Mouse (Mus musculus) heart, embryonic 14.5 days (tissue): ENCODE measurements around the gene Ston2. TPM values are rescaled to one million over a fixed set of nuclear protein-coding genes. Genes with fewer than 3 reads are reported as not detected.

ENCODE experiments used
- ATAC-seq: fragments of 200-750 bp; cut with Nextera tagmentation; 2 replicates; pipeline ENCODE4 v1.8.0; 2017; ENCODE audit warnings: low read depth, moderate TSS enrichment; ENCODE audit not compliant: insufficient number of reproducible peaks, insufficient read depth, low FRiP score
- H3K27ac ChIP-seq, 2 experiments: fragments of 200-500 bp in 1 of 2; fragments of 300-500 bp in 1 of 2; sonication (generic) in 1 of 2; replicated peaks in 1 of 2; 2 replicates each; pipeline ENCODE4 v1.5.1; 2012 to 2014; ENCODE audit warnings: low read depth in 2 of 2, low read length in 2 of 2, control low read depth in 1 of 2, mild to moderate bottlenecking in 1 of 2, mixed read lengths in 1 of 2; ENCODE audit not compliant: control insufficient read depth in 1 of 2, insufficient read depth in 1 of 2
- H3K27me3 ChIP-seq: fragments of 300-500 bp; sonication (generic); 2 replicates; pipeline ENCODE4 v1.6.1; 2014; ENCODE audit warnings: mild to moderate bottlenecking, low read length, control low read depth; ENCODE audit not compliant: control insufficient read depth, insufficient read depth
- H3K36me3 ChIP-seq: fragments of 300-500 bp; sonication (generic); 2 replicates; pipeline ENCODE4 v1.6.1; 2014; ENCODE audit warnings: mild to moderate bottlenecking, control low read depth, low read length, mixed read lengths; ENCODE audit not compliant: control insufficient read depth, insufficient read depth
- H3K4me1 ChIP-seq, 2 experiments: fragments of 200-500 bp in 1 of 2; fragments of 300-500 bp in 1 of 2; sonication (generic) in 1 of 2; 2 replicates each; pipeline ENCODE4 v1.6.1; 2012 to 2014; ENCODE audit warnings: low read length in 2 of 2, control low read depth in 1 of 2, mixed read lengths in 1 of 2; ENCODE audit not compliant: control insufficient read depth in 2 of 2, insufficient read depth in 2 of 2
- H3K4me2 ChIP-seq: fragments of 300-500 bp; sonication (generic); 2 replicates; pipeline ENCODE4 v1.6.1; 2014; ENCODE audit warnings: mild to moderate bottlenecking, low read length
- H3K4me3 ChIP-seq, 2 experiments: fragments of 200-500 bp in 1 of 2; fragments of 300-500 bp in 1 of 2; sonication (generic) in 1 of 2; 2 replicates each; pipeline ENCODE4 v1.5.1; 2012 to 2014; ENCODE audit warnings: low read length in 2 of 2, mild to moderate bottlenecking in 2 of 2, control low read depth in 1 of 2, low read depth in 1 of 2, moderate library complexity in 1 of 2; ENCODE audit not compliant: control insufficient read depth in 1 of 2, insufficient read depth in 1 of 2
- H3K9ac ChIP-seq: fragments of 300-500 bp; sonication (generic); 2 replicates; pipeline ENCODE4 v1.6.1; 2014; ENCODE audit warnings: mild to moderate bottlenecking, low read length
- H3K9me3 ChIP-seq: fragments of 300-500 bp; sonication (generic); 2 replicates; pipeline ENCODE4 v1.6.1; 2016; ENCODE audit warnings: low read length, control low read depth; ENCODE audit not compliant: control insufficient read depth
- WGBS: fragments of 180-500 bp; shearing (Covaris S2); extraction: QIAGEN DNeasy Blood & Tissue Kit; methylation state at CpG from one replicate; pipeline ENCODE4 v1.1.7; 2014; 5-methylcytosine and 5-hydroxymethylcytosine counted together
- polyA plus RNA-seq: library from polyadenylated mRNA; unstranded; fragments of >200 nt; fragmentation: Nextera tagmentation; extraction: Ambion mirVana; gene quantifications from 2 replicates; pipeline ENCODE4 v1.2.1, GENCODE M21; 2014

Ston2 gene
- polyA plus RNA-seq, 1 experiment from 2014 or later: 1.5 TPM

GRCm38 (mm10) chr12:91711655-91712054 is 76.5 kb downstream of the Ston2 start:
- no peaks in the 10 kb centered on the region for H3K27me3 ChIP-seq
- 83% methylated on average over 4 of the region's 4 CpGs for WGBS

GRCm38 (mm10) chr12:91710876-91711275 is 77.3 kb downstream of the Ston2 start:
- H3K4me1 ChIP-seq: peaks cover 15 to 16% of the 10 kb centered on the region in 2 experiments
- H3K9ac ChIP-seq: no peak overlapping the region
- ATAC-seq: no peak
- 53% methylated on average over 3 of the region's 3 CpGs for WGBS
- no peak overlapping the region for H3K27ac ChIP-seq
- H3K36me3 ChIP-seq: no peaks in the 10 kb centered on the region
- no peak overlapping the region for H3K4me2 ChIP-seq
- no peaks in the 10 kb centered on the region for H3K9me3 ChIP-seq
- H3K27me3 ChIP-seq: no peaks in the 10 kb centered on the region
- no peak overlapping the region for H3K4me3 ChIP-seq

More at GRCm38 (mm10) chr12:91711655-91712054, 76.5 kb downstream of the Ston2 start:
- H3K4me2 ChIP-seq: no peak overlapping the region
- H3K9ac ChIP-seq: no peak overlapping the region
- peaks cover 15 to 16% of the 10 kb centered on the region in 2 experiments for H3K4me1 ChIP-seq
- no peaks in the 10 kb centered on the region for H3K36me3 ChIP-seq
- no peaks in the 10 kb centered on the region for H3K9me3 ChIP-seq
- ATAC-seq: no peak
- H3K4me3 ChIP-seq: no peak overlapping the region
- no peak overlapping the region for H3K27ac ChIP-seq

DNA sequence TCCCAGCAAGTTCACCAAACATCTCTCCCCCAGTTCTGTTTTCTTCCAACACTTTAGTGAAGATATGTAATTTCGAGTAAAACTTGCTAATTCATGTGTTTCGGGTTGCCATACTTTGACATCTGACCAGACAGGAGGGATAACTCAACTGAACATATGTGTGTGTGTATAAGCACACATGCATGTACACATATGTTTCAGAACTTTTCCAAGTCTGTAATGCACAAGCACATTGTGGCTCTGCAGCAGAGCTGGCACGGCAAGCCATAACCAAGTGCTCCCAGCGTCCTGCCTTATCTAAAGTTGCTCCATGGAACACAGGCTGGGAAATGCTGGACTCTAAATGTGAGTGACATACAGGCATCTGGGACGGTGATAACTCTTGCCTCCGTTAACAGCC is 78.6 kb downstream of the Ston2 start:
- H3K9me3 ChIP-seq: no peaks in the 10 kb centered on the region
- no peak for ATAC-seq
- H3K4me2 ChIP-seq: no peak overlapping the region
- WGBS: 30% methylated on average over 6 of the region's 6 CpGs
- no peak overlapping the region; a peak in 1 of 4 replicates for H3K27ac ChIP-seq
- H3K36me3 ChIP-seq: no peaks in the 10 kb centered on the region
- peaks cover 15 to 16% of the 10 kb centered on the region in 2 experiments for H3K4me1 ChIP-seq
- no peak overlapping the region for H3K9ac ChIP-seq
- H3K27me3 ChIP-seq: no peaks in the 10 kb centered on the region
- H3K4me3 ChIP-seq: no peak overlapping the region

DNA sequence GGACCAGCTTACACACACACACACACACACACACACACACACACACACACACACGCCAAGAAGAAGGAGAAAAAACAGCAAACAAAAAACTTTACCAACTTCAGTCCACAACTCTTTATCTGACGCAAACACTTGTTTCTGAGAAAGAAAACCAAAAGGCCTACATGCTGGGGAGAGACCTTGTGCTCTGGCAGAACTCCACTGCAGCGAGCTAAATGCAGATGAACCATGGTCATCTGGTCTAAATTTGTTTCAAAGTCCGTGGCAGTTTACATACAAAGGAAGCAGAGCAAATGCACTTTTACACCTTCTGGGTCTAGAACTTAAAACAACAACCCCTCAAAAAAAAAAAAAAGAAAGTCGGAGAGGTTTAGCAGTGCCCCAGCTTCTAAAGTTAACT is 79.0 kb downstream of the Ston2 start:
- no peak overlapping the region; a peak in 1 of 4 replicates for H3K27ac ChIP-seq
- H3K36me3 ChIP-seq: no peaks in the 10 kb centered on the region
- 59% methylated on average over 5 of the region's 5 CpGs for WGBS
- H3K9me3 ChIP-seq: no peaks in the 10 kb centered on the region
- H3K4me1 ChIP-seq: peaks cover 15 to 16% of the 10 kb centered on the region in 2 experiments
- H3K4me2 ChIP-seq: no peak overlapping the region
- no peak for ATAC-seq
- H3K4me3 ChIP-seq: no peak overlapping the region
- no peaks in the 10 kb centered on the region for H3K27me3 ChIP-seq
- no peak overlapping the region for H3K9ac ChIP-seq

DNA sequence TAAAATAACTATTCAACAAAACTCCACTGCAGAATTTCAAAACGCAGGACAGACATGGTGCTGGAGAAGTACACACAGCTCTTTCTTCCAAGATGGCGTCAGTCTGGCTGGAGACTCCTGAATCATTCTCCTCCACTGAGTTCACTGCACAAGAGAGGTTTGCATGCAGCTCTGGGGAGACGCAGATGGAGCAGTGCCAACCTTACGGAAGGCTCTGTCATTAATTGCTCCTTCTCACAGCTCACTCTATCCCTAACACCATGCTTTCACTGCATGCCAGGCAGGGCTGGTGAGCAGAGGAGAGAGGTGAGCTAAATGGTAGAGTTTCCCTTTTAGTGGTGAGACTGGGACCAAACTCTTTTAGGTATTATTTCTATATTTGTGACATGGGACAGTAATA is 80.4 kb downstream of the Ston2 start:
- H3K9me3 ChIP-seq: no peaks in the 10 kb centered on the region
- H3K4me3 ChIP-seq: no peak overlapping the region
- no peak overlapping the region for H3K4me2 ChIP-seq
- no peak overlapping the region for H3K27ac ChIP-seq
- ATAC-seq: no peak
- peaks cover 18 to 23% of the 10 kb centered on the region in 2 experiments for H3K4me1 ChIP-seq
- no peak overlapping the region for H3K9ac ChIP-seq
- WGBS: 92% methylated on average over 4 of the region's 4 CpGs
- no peaks in the 10 kb centered on the region for H3K27me3 ChIP-seq
- no peaks in the 10 kb centered on the region for H3K36me3 ChIP-seq

DNA sequence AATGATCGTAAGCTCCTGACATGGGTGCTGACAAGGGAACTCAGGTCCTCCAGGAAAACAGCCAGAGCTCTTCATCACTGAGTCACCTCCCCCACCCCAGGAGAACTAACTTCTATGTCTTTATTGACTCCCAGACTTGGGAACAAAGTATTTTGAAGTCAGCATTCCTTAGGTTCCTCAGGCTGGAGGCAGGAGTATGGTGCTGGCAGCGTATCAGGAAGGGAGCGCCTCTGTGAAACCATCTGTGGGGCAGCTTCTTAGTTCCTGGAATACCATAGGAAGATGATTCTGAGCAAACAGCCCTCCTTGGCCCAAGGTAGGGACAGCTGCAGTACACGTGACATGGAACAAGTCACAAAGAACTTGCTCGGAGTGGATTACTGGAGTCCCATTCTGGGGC is 84.7 kb downstream of the Ston2 start:
- Histone ChIP-seq H3K36me3 (no peaks in the 10 kb centered on the region), H3K4me1 (peaks cover 11 to 13% of the 10 kb centered on the region in 2 experiments), H3K4me2 (no peak overlapping the region), H3K9me3 (no peaks in the 10 kb centered on the region), H3K4me3 (no peak overlapping the region), H3K9ac (no peak overlapping the region), H3K27ac (no peak overlapping the region), H3K27me3 (no peaks in the 10 kb centered on the region)
- no peak for ATAC-seq
- 41% methylated on average over 5 of the region's 5 CpGs for WGBS

DNA sequence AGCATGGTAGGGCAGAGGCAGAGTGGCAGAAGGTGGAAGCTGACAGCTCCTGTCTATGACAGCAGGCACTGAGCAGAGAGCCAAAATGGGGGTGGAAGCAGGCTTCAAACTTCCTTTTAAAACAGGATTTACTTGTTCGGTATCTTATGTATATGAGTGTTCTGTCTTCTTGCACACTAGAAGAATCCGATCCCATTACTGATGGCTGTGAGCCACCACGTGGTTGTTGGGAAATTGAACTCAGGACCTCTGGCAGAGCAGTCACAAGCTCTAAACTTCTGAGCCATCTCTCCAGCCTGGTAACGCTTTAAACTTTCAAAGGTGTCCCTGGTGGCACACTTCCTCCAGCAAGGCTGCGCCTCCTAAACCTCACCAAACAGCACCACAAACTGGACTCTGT is 85.4 kb downstream of the Ston2 start:
- Histone ChIP-seq H3K36me3 (no peaks in the 10 kb centered on the region), H3K27ac (no peak overlapping the region), H3K4me3 (no peak overlapping the region), H3K9me3 (no peaks in the 10 kb centered on the region), H3K4me2 (no peak overlapping the region), H3K4me1 (peaks cover 6 to 10% of the 10 kb centered on the region in 2 experiments; a peak in 3 of 4 replicates), H3K9ac (no peak overlapping the region), H3K27me3 (no peaks in the 10 kb centered on the region)
- no peak for ATAC-seq
- 86% methylated on average over 5 of the region's 5 CpGs for WGBS

DNA sequence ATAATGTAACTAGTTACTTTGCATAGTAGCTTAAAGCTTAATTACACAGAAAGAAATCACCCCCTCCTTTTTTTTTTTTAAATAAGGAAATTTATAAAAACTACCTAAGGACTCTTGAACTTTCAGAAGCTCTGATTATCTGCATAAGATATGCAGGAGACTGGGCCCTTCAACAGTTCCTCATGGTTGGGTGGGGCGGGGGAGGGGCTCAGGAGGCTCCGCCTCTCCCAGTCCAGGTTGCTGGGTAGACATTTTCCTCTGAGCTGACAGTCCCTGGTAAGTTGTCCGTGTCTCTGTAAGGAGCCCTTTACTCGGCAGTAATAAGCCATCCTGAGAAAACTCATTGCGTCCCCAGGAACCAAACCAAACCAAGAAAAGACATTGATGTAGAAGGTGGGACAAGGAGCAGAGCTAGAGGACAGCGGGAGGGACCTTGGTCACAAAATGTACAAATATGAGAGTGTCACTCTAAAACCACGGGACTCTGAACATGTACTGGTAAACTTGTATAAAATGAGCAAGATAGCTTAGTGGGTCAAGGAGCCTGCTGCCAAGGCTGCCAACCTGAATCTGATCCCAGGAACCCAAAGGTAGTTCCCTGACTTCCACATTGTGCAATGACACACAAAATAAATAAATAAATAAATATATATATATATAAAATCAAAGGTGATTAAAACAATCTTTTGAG is 88.6 kb downstream of the Ston2 start:
- Histone ChIP-seq H3K27ac (no peak overlapping the region), H3K4me3 (no peak overlapping the region), H3K36me3 (no peaks in the 10 kb centered on the region), H3K4me1 (peaks cover 4 to 8% of the 10 kb centered on the region in 2 experiments; a peak in 3 of 4 replicates), H3K9me3 (no peaks in the 10 kb centered on the region), H3K9ac (no peak overlapping the region), H3K27me3 (no peaks in the 10 kb centered on the region), H3K4me2 (no peak overlapping the region)
- ATAC-seq: no peak
- 80% methylated on average over 7 of the region's 7 CpGs for WGBS
